Mouse (Mus musculus): ENCODE measurements around the gene Olfr718-ps1. TPM values are rescaled to one million over a fixed set of nuclear protein-coding genes. Genes with fewer than 3 reads are reported as not detected.
A peak's percentile ranks its signal among the peaks of the same experiment; 100 is the strongest.
"Not testable (repeated sequence)": the region's sequence is repeated elsewhere in the genome, so short reads cannot be mapped to it uniquely, and the experiment has no call there.

Olfr718-ps1 gene
- polyA plus RNA-seq, 1 experiment from 2014 or later: not detected

DNA sequence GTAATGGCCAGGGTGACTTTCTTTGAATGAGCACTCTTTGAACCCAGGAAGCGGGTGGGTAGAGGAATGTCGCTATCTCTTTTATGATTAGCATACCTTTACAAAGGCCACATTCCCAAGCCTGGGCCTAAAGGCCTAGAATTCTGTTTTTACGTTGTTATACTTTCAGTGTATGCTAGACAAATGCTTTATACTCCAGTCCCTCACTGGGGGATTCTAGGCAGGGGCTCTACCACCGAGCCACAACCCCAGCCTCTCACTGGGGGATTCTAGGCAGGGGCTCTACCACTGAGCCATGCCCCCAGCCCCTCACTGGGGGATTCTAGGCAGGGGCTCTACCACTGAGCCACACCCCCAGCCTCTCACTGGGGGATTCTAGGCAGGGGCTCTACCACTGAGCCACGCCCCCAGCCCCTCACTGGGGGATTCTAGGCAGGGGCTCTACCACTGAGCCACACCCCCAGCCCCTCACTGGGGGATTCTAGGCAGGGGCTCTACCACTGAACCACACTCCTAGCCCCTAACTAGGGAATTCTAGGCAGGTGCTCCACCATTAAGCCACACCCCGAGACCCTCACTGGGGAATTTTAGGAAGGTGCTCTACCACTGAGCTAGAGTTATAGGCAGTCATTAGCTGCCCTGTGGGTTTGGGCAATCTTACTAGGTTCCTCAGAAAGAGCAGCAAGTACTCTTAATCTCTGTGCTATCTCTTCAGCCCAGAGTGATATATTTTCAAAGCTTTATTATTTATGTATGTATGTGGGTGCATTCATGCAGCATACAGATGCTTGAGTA, 13.0 kb downstream of the Olfr718-ps1 start:
- ATAC-seq; H3K36me3 ChIP-seq (ENCODE audit: control insufficient read depth, insufficient read depth, low read length); H3K4me2 ChIP-seq (ENCODE audit: low read length): not testable (repeated sequence)

DNA sequence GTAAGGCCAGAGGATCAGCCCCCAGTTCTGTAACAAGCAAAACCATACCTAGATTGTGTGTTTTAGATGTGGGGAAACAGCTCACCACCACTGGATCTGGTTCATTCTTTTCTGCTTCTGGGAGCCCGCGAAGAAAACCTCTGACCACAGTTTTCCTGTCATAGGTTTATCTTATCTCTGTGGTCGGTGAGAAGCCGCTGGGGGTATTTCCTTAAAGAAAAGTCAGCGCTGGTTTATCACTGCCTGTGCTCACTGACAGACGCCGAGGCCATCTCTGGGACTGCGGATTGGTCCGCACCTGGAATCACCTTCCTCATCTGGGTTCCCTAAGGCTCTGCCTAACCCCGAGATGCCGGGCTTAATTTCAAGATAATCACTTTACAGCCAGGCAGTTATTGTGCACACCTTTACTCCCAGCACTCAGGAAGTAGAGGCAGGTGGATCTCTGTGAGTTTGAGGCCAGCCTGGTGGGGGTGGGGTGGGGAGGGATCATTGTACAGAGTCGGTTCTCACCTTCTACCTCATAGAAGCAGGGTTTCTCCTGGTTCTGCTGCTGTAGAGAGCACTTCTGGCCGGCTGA, 14.4 kb downstream of the Olfr718-ps1 start:
- 84% methylated on average over 13 of the region's 13 CpGs for WGBS
- Histone ChIP-seq H3K9me3 (ENCODE audit: control insufficient read depth, low read length) (peaks cover 6% of the 10 kb centered on the region), H3K9ac (ENCODE audit: low read depth, low read length) (no peak overlapping the region), H3K27ac (ENCODE audit: low read depth, low read length) (no peak overlapping the region), H3K4me1 (ENCODE audit: control insufficient read depth, insufficient read depth, low read depth, low read length) (no peaks in the 10 kb centered on the region), H3K4me2 (ENCODE audit: low read length) (no peak overlapping the region), H3K27me3 (replicated peaks; ENCODE audit: control insufficient read depth, insufficient read depth, low read length) (no peaks in the 10 kb centered on the region), H3K36me3 (ENCODE audit: control insufficient read depth, insufficient read depth, low read length) (no peaks in the 10 kb centered on the region), H3K4me3 (ENCODE audit: low read length) (no peak overlapping the region)
- no peak for ATAC-seq

More for the DNA sequence above, 13.0 kb downstream of the Olfr718-ps1 start:
- H3K27me3 ChIP-seq (replicated peaks; ENCODE audit: control insufficient read depth, insufficient read depth, low read length); H3K27ac ChIP-seq (ENCODE audit: low read depth, low read length); H3K4me1 ChIP-seq (ENCODE audit: control insufficient read depth, insufficient read depth, low read depth, low read length); H3K4me3 ChIP-seq (ENCODE audit: low read length); H3K9me3 ChIP-seq (ENCODE audit: control insufficient read depth, low read length); H3K9ac ChIP-seq (ENCODE audit: low read depth, low read length): not testable (repeated sequence)
- 84% methylated on average over 3 of the region's 6 CpGs for WGBS

DNA sequence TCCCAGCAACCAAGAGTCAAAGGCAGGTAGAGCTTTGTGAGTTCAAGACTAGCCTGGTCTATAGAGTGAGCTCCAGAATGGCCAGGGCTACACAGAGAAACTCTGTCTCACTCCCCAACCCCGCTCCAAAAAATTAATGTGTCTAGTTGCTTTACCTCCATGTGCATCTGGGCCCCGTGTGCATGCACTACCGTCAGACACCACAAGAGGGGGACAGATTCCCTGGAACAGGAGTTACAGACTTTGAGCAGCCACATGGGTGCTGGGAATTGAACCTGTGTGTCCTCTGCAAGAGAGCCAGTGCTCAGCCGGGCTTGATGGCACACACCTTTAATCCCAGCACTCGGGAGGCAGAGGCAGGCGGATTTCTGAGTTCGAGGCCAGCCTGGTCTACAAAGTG, 17.0 kb downstream of the Olfr718-ps1 start:
- H3K27ac ChIP-seq (ENCODE audit: low read depth, low read length): no peak overlapping the region
- no peak overlapping the region for H3K4me2 ChIP-seq (ENCODE audit: low read length)
- no peak for ATAC-seq
- no peaks in the 10 kb centered on the region for H3K4me1 ChIP-seq (ENCODE audit: control insufficient read depth, insufficient read depth, low read depth, low read length)
- peaks cover 6% of the 10 kb centered on the region for H3K9me3 ChIP-seq (ENCODE audit: control insufficient read depth, low read length)
- H3K27me3 ChIP-seq (replicated peaks; ENCODE audit: control insufficient read depth, insufficient read depth, low read length): no peaks in the 10 kb centered on the region
- H3K9ac ChIP-seq (ENCODE audit: low read depth, low read length): no peak overlapping the region
- no peaks in the 10 kb centered on the region for H3K36me3 ChIP-seq (ENCODE audit: control insufficient read depth, insufficient read depth, low read length)
- WGBS: 87% methylated on average over 7 of the region's 7 CpGs
- no peak overlapping the region for H3K4me3 ChIP-seq (ENCODE audit: low read length)

DNA sequence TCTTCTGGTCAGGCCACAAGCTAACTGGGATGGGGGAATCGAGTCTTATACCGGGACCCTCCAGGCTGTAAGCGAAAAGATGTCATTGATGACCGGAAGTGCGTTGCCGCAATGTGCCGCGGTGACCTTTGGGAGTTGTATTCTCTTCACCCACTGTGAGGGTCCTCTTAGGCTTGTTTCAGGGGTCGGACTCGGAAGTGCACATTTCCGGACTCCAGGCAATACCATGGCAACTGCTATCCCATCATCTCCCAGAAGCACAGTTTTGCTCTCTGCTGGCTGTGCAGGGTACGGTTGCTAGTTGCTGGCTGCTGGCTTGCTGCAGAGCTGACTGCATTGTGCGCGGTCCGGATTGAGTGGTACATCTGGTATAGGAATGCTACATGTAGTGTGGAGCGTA, 18.3 kb downstream of the Olfr718-ps1 start:
- H3K27ac ChIP-seq (ENCODE audit: low read depth, low read length): no peak overlapping the region

DNA sequence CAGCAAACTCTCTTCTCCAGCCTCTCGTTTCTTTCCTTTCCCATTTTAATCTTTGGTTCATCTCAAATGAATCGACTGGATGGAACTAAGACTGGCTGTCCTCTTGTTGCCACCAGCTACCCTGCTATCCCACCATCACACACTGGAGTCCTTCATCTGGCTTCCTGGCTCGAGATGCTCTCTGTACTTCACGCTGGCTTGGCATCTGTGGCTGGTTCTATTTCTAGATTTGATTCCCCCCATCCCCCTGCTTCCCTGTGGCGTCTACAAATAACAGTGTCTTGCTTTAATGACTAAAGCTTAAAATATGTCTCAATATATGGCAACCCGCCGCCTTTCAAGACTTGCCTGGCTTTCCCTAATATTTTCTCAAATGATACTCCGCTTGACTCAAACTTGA, 19.5 kb downstream of the Olfr718-ps1 start:
- Histone ChIP-seq H3K9me3 (ENCODE audit: control insufficient read depth, low read length) (peaks cover 6% of the 10 kb centered on the region), H3K4me3 (ENCODE audit: low read length) (no peak overlapping the region), H3K27ac (ENCODE audit: low read depth, low read length) (no peak overlapping the region), H3K4me2 (ENCODE audit: low read length) (no peak overlapping the region), H3K27me3 (replicated peaks; ENCODE audit: control insufficient read depth, insufficient read depth, low read length) (no peaks in the 10 kb centered on the region), H3K4me1 (ENCODE audit: control insufficient read depth, insufficient read depth, low read depth, low read length) (no peaks in the 10 kb centered on the region), H3K9ac (ENCODE audit: low read depth, low read length) (no peak overlapping the region), H3K36me3 (ENCODE audit: control insufficient read depth, insufficient read depth, low read length) (no peaks in the 10 kb centered on the region)
- ATAC-seq: no peak
- WGBS: 74% methylated on average over 8 of the region's 8 CpGs

More for the DNA sequence above, 18.3 kb downstream of the Olfr718-ps1 start:
- ATAC-seq: no peak
- 85% methylated on average over 16 of the region's 16 CpGs for WGBS
- no peaks in the 10 kb centered on the region for H3K36me3 ChIP-seq (ENCODE audit: control insufficient read depth, insufficient read depth, low read length)
- no peak overlapping the region for H3K4me3 ChIP-seq (ENCODE audit: low read length)
- no peaks in the 10 kb centered on the region for H3K4me1 ChIP-seq (ENCODE audit: control insufficient read depth, insufficient read depth, low read depth, low read length)
- no peak overlapping the region for H3K9ac ChIP-seq (ENCODE audit: low read depth, low read length)
- no peak overlapping the region for H3K4me2 ChIP-seq (ENCODE audit: low read length)
- H3K27me3 ChIP-seq (replicated peaks; ENCODE audit: control insufficient read depth, insufficient read depth, low read length): no peaks in the 10 kb centered on the region
- H3K9me3 ChIP-seq (ENCODE audit: control insufficient read depth, low read length): peaks cover 6% of the 10 kb centered on the region

DNA sequence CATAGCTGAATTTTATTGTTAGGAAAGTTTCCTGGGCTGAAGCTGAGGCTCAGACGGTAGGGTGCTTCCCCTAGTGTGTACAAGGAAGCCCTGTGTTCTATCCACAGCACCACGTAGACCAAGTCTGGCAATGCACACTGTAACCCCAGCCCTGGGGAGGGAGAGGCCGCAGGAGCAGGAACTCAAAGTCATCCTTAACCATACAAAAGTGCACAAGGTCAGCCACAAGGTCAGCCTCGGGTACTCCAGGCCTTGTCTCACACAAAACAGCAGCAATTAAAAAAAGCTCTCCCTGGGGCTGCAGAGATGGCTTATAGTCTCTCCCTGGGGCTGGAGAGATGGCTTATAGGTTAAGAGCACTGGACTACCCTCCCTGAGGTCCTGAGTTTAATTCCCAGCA, 20.5 kb downstream of the Olfr718-ps1 start:
- H3K27me3 ChIP-seq (replicated peaks; ENCODE audit: control insufficient read depth, insufficient read depth, low read length): no peaks in the 10 kb centered on the region
- no peak overlapping the region for H3K4me2 ChIP-seq (ENCODE audit: low read length)
- no peak overlapping the region for H3K4me3 ChIP-seq (ENCODE audit: low read length)
- no peak overlapping the region for H3K9ac ChIP-seq (ENCODE audit: low read depth, low read length)
- no peak for ATAC-seq
- peaks cover 6% of the 10 kb centered on the region for H3K9me3 ChIP-seq (ENCODE audit: control insufficient read depth, low read length)
- 68% methylated on average over 4 of the region's 4 CpGs for WGBS
- H3K36me3 ChIP-seq (ENCODE audit: control insufficient read depth, insufficient read depth, low read length): no peaks in the 10 kb centered on the region
- no peaks in the 10 kb centered on the region for H3K4me1 ChIP-seq (ENCODE audit: control insufficient read depth, insufficient read depth, low read depth, low read length)
- H3K27ac ChIP-seq (ENCODE audit: low read depth, low read length): no peak overlapping the region

DNA sequence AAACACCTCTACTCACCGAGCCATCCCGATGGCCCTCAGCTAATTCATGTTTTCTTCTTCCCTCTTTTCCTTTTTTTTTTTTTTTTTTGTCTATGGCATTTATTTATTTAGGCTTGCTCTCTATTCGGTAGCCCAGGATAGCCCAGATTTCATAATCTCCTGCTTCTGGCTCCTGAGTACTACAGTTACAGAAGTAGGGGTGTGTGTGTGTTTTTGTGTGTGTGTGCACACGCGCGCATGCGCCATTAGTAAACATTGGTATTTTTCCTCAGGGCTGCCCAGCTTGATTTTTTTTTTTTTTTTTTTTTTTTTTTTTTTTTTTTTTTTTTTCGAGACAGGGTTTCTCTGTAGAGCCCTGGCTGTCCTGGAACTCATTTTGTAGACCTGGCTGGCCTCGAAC, 21.3 kb downstream of the Olfr718-ps1 start:
- Histone ChIP-seq H3K9ac (ENCODE audit: low read depth, low read length) (no peak overlapping the region), H3K27me3 (replicated peaks; ENCODE audit: control insufficient read depth, insufficient read depth, low read length) (no peaks in the 10 kb centered on the region), H3K27ac (ENCODE audit: low read depth, low read length) (peak overlapping the region; percentile 70), H3K4me3 (ENCODE audit: low read length) (no peak overlapping the region), H3K36me3 (ENCODE audit: control insufficient read depth, insufficient read depth, low read length) (no peaks in the 10 kb centered on the region), H3K9me3 (ENCODE audit: control insufficient read depth, low read length) (peaks cover 6% of the 10 kb centered on the region), H3K4me1 (ENCODE audit: control insufficient read depth, insufficient read depth, low read depth, low read length) (no peaks in the 10 kb centered on the region), H3K4me2 (ENCODE audit: low read length) (no peak overlapping the region)
- no peak for ATAC-seq
- 89% methylated on average over 9 of the region's 9 CpGs for WGBS

DNA sequence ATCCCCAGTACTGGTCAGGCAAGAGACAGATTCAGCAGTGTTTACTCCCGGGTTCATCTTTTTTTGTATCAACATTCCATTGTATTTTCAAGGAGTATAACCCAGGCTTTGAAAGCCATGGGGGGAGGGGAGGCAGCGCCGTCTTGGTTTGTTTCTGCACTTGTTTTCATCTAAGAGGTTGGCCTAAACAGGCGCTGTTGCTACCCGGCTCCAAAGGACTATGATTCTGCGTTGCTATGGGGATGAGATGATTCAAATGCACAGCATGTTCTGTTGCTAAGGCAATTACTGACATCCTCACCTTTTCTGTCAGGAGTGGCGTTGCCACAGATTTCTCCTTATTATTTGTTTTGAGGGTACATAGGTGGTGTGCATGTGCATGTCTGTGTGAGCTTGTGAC, 21.8 kb downstream of the Olfr718-ps1 start:
- 21% methylated on average over 7 of the region's 7 CpGs for WGBS
- Histone ChIP-seq H3K4me2 (ENCODE audit: low read length) (no peak overlapping the region), H3K9ac (ENCODE audit: low read depth, low read length) (no peak overlapping the region)

DNA sequence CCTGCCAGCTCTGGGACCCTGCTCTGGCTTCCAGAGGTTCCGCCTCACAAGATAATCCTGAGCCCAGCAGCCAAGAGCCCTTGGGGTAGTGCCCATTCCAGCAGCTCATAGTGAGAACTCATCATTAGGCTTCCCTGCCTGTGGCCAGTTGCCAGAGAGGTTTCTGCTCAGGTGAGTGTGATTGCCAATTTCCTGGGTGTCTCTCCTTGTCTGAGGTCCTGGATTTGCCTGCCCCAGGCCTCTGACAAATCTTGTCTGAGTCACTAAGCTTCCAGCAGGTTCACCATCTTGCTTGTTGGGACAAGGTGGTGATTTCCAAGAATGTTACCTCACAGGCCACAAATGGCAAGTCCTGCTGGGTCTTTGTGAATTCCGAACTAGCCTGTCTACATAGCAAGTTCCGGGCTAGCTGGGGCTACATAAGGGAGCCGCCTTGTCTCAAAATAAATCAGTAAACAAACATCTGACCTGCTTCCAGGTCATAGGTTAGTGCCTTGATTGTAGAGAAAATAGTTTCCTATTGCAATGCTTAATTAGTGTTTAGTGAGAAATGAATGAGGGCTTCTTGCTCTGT, 22.5 kb downstream of the Olfr718-ps1 start:
- H3K4me3 ChIP-seq (ENCODE audit: low read length): no peak overlapping the region
- no peaks in the 10 kb centered on the region for H3K4me1 ChIP-seq (ENCODE audit: control insufficient read depth, insufficient read depth, low read depth, low read length)
- no peaks in the 10 kb centered on the region for H3K27me3 ChIP-seq (replicated peaks; ENCODE audit: control insufficient read depth, insufficient read depth, low read length)
- H3K36me3 ChIP-seq (ENCODE audit: control insufficient read depth, insufficient read depth, low read length): no peaks in the 10 kb centered on the region
- WGBS: 76% methylated on average over 4 of the region's 4 CpGs
- H3K27ac ChIP-seq (ENCODE audit: low read depth, low read length): peak overlapping the region; percentile 70
- H3K9me3 ChIP-seq (ENCODE audit: control insufficient read depth, low read length): peaks cover 6% of the 10 kb centered on the region
- no peak for ATAC-seq
- no peak overlapping the region for H3K4me2 ChIP-seq (ENCODE audit: low read length)
- no peak overlapping the region for H3K9ac ChIP-seq (ENCODE audit: low read depth, low read length)

More for the DNA sequence above, 21.8 kb downstream of the Olfr718-ps1 start:
- Histone ChIP-seq H3K4me3 (ENCODE audit: low read length) (no peak overlapping the region), H3K4me1 (ENCODE audit: control insufficient read depth, insufficient read depth, low read depth, low read length) (no peaks in the 10 kb centered on the region), H3K9me3 (ENCODE audit: control insufficient read depth, low read length) (peaks cover 6% of the 10 kb centered on the region), H3K36me3 (ENCODE audit: control insufficient read depth, insufficient read depth, low read length) (no peaks in the 10 kb centered on the region), H3K27ac (ENCODE audit: low read depth, low read length) (peak overlapping the region; percentile 70), H3K27me3 (replicated peaks; ENCODE audit: control insufficient read depth, insufficient read depth, low read length) (no peaks in the 10 kb centered on the region)
- peak; percentile 87 for ATAC-seq

Data from hindbrain, embryonic 16.5 days (tissue).